Mouse (Mus musculus) liver, embryonic 14.5 days (tissue): ENCODE data around the gene Gpr153.

Experiments used
- CTCF ChIP-seq: IDR thresholded peaks from 2 replicates; pipeline ENCODE4 v1.5.1; 2016; ENCODE audit warnings: antibody characterized with exemption, low read depth, control low read depth
- EP300 ChIP-seq: IDR thresholded peaks from 2 replicates; pipeline ENCODE4 v1.6.1; 2016; ENCODE audit warnings: antibody characterized with exemption, low read depth

DNA sequence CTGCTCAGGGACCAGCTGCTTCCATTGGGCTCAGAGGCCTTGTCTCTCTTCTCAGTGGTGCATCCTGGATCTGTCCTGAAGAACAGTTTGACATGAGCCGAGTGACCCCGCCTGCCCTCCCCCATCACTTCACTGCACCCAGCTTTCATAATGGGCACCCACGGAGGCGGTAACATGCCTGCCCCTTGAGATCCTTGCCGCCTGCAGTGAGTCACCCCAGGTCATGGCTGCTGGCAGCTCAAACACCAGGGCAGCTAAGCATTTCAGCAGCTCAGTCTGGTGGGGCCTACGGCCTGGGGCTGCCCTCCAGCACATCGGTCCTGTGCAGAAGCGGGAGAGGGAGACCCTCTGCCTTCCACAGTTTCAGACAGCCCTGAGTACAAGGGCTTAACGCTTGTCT is 33.5 kb downstream of the Gpr153 start:
- TF ChIP-seq EP300 = no peak
- no peak for TF ChIP-seq CTCF
